Mouse (Mus musculus) left cerebral cortex, postnatal 10 days (tissue): ENCODE data around the gene Uvrag. TPM values are rescaled to one million over a fixed set of nuclear protein-coding genes. Genes with fewer than 3 reads are reported as not detected.

Experiments used
- DNase-seq, 2 experiments: peaks; one replicate each; pipeline ENCODE4 v3.0.0; 2021 to 2022; ENCODE audit warnings: low spot score in 2 of 2, mixed read lengths in 1 of 2; ENCODE audit errors: extremely low spot score in 1 of 2
- intact Hi-C: fragments of 180-260 bp; cut with DNase I; formaldehyde crosslinking; loops from one replicate; pipeline ENCODE4 v1.15.1; 2025
- total RNA-seq, 2 experiments: library from RNA; stranded (reverse); gene quantifications; 2 replicates each; pipeline ENCODE4 v1.2.3; 2021

Gene Uvrag
- 10 to 100 TPM; 40.4 to 42.9 TPM for total RNA-seq

- intact Hi-C loops = loop anchor here (5.0 kb wide), 1 partner anchor 34 kb away; no protein-coding TSS in a partner anchor
- DNase-seq = peak; percentile 98 to 99
These were observed at the start of gene Uvrag for GRCm38 (mm10) chr7:99140984-99141918. Gene Uvrag (minus strand): TSS chr7:99141141.

- DNase-seq = no peak
- intact Hi-C loops = no loop called here
These were observed 48.9 kb upstream of the Uvrag start for GRCm38 (mm10) chr7:99189885-99190284.

- intact Hi-C loops = no loop called here
- no peak for DNase-seq
These were observed 47.7 kb upstream of the Uvrag start for GRCm38 (mm10) chr7:99188630-99189029.

- no peak for DNase-seq
- intact Hi-C loops = no loop called here
These were observed 46.5 kb upstream of the Uvrag start for GRCm38 (mm10) chr7:99187451-99187850.

GRCm38 (mm10) chr7:99185405-99185804, 44.5 kb upstream of the Uvrag start:
- intact Hi-C loops = no loop called here

GRCm38 (mm10) chr7:99183751-99184150, 42.8 kb upstream of the Uvrag start:
- intact Hi-C loops = no loop called here
- no peak for DNase-seq

More at GRCm38 (mm10) chr7:99185405-99185804, 44.5 kb upstream of the Uvrag start:
- no peak for DNase-seq

GRCm38 (mm10) chr7:99182432-99183172, 41.7 kb upstream of the Uvrag start, which contains the start of gene Dgat2:
Gene Dgat2 (minus strand): TSS chr7:99182719.
- intact Hi-C loops = no loop called here

GRCm38 (mm10) chr7:99181619-99182431, 40.9 kb upstream of the Uvrag start:
- no peak for DNase-seq
- intact Hi-C loops = no loop called here

More at GRCm38 (mm10) chr7:99182432-99183172, 41.7 kb upstream of the Uvrag start, which contains the start of gene Dgat2:
- peak; percentile 84 to 92 for DNase-seq

GRCm38 (mm10) chr7:99180162-99180561, 39.2 kb upstream of the Uvrag start:
- intact Hi-C loops = no loop called here
- DNase-seq = no peak

GRCm38 (mm10) chr7:99179271-99179670, 38.3 kb upstream of the Uvrag start:
- no peak for DNase-seq
- intact Hi-C loops = no loop called here

GRCm38 (mm10) chr7:99177386-99177785, 36.4 kb upstream of the Uvrag start:
- DNase-seq = no peak
- intact Hi-C loops = no loop called here

GRCm38 (mm10) chr7:99175666-99176065, 34.7 kb upstream of the Uvrag start:
- intact Hi-C loops = no loop called here
- no peak for DNase-seq

- no peak for DNase-seq
- intact Hi-C loops = no loop called here
These were observed 34.2 kb upstream of the Uvrag start for GRCm38 (mm10) chr7:99175118-99175517.

GRCm38 (mm10) chr7:99174006-99174405, 33.1 kb upstream of the Uvrag start:
- intact Hi-C loops = no loop called here
- DNase-seq = no peak

- DNase-seq = peak in 1 of 2 experiments; percentile 27
- intact Hi-C loops = no loop called here
These were observed 32.0 kb upstream of the Uvrag start for GRCm38 (mm10) chr7:99172898-99173297.

- intact Hi-C loops = no loop called here
- DNase-seq = peak in 1 of 2 experiments; percentile 29
These were observed 31.0 kb upstream of the Uvrag start for GRCm38 (mm10) chr7:99171730-99172463.

- intact Hi-C loops = no loop called here
- no peak for DNase-seq
These were observed 29.6 kb upstream of the Uvrag start for GRCm38 (mm10) chr7:99170519-99170918.
